Mouse (Mus musculus) neural tube, embryonic 15.5 days (tissue): ENCODE measurements at regions not wholly inside any gene's neighbourhood (a gene's known extent, or its start where the extent isn't known, plus 50 kb on each side); places are given as distances from the start of the nearest gene placed in this dataset.

Experiments
- ATAC-seq: fragments of 200-750 bp; cut with Nextera tagmentation; 2 replicates; pipeline ENCODE4 v1.8.0; 2017; ENCODE audit warnings: mild to moderate bottlenecking, moderate TSS enrichment, moderate library complexity; ENCODE audit not compliant: low FRiP score
- H3K27ac ChIP-seq: fragments of 300-500 bp; sonication (generic); replicated peaks from 2 replicates; pipeline ENCODE4 v1.5.1; 2015; ENCODE audit warnings: mild to moderate bottlenecking, inconsistent platforms
- H3K27me3 ChIP-seq: fragments of 300-500 bp; sonication (generic); replicated peaks from 2 replicates; pipeline ENCODE4 v1.6.1; 2015; ENCODE audit warnings: inconsistent platforms
- H3K36me3 ChIP-seq: fragments of 300-500 bp; sonication (generic); 2 replicates; pipeline ENCODE4 v1.6.1; 2015; ENCODE audit warnings: inconsistent platforms
- H3K4me1 ChIP-seq: fragments of 300-500 bp; sonication (generic); 2 replicates; pipeline ENCODE4 v1.6.1; 2015; ENCODE audit warnings: inconsistent platforms
- H3K4me2 ChIP-seq: fragments of 300-500 bp; sonication (generic); 2 replicates; pipeline ENCODE4 v1.6.1; 2015; ENCODE audit warnings: inconsistent platforms, mild to moderate bottlenecking, moderate library complexity
- H3K4me3 ChIP-seq: fragments of 300-500 bp; sonication (generic); replicated peaks from 2 replicates; pipeline ENCODE4 v1.5.1; 2015; ENCODE audit warnings: mild to moderate bottlenecking, inconsistent platforms
- H3K9ac ChIP-seq: fragments of 300-500 bp; sonication (generic); replicated peaks from 2 replicates; pipeline ENCODE4 v1.6.1; 2015; ENCODE audit warnings: mild to moderate bottlenecking, inconsistent platforms
- H3K9me3 ChIP-seq: fragments of 300-500 bp; sonication (generic); replicated peaks from 2 replicates; pipeline ENCODE4 v1.6.1; 2016; ENCODE audit warnings: inconsistent platforms
- WGBS: fragments of 180-500 bp; shearing (Covaris S2); methylation state at CpG from one replicate; pipeline ENCODE4 v1.1.7; 2015; ENCODE audit warnings: mixed read lengths; 5-methylcytosine and 5-hydroxymethylcytosine counted together

- WGBS, result 73% methylated on average over 5 of the region's 5 CpGs
- H3K4me3 ChIP-seq, result no peak overlapping the region
- no peak overlapping the region for H3K27ac ChIP-seq
- no peaks in the 10 kb centered on the region for H3K9me3 ChIP-seq
- H3K9ac ChIP-seq, result no peak overlapping the region
- no peak overlapping the region for H3K4me2 ChIP-seq
- peak; percentile 61; the same call in 1 of the 2 replicates for ATAC-seq
- H3K36me3 ChIP-seq, result no peaks in the 10 kb centered on the region
- peaks cover 13% of the 10 kb centered on the region for H3K4me1 ChIP-seq
- H3K27me3 ChIP-seq, result no peaks in the 10 kb centered on the region
Measured at GRCm38 (mm10) chr3:41285336-41285735, 202.5 kb upstream of the Pgrmc2 start.

DNA sequence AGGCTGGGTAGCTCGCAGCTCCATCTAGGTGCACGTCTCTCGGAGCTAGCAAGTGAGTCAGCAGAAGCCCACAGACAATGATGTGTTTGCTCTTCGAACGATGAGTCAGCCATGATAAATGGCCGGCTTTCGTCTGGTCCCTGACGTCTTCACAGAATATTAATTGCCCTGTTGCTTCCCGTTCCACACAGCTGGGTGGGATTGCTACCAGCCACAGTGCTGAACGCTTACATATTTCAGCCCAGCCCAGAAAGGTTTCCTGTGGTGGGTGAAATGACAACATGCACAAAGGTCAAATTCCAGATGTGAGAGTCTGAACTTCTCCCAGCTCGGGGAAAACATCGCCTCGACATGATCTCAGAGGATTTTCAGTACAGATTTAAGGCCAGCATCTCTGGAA lies 202.1 kb upstream of the Pgrmc2 start:
- 27% methylated on average over 13 of the region's 13 CpGs for WGBS
- H3K4me2 ChIP-seq, result no peak overlapping the region
- peak overlapping the region; percentile 2; the same call in 1 of the 2 replicates for H3K27ac ChIP-seq
- peaks cover 13% of the 10 kb centered on the region for H3K4me1 ChIP-seq
- no peak overlapping the region for H3K4me3 ChIP-seq
- no peaks in the 10 kb centered on the region for H3K36me3 ChIP-seq
- peak; percentile 35; the same call in 1 of the 2 replicates for ATAC-seq
- no peaks in the 10 kb centered on the region for H3K9me3 ChIP-seq
- H3K27me3 ChIP-seq, result no peaks in the 10 kb centered on the region
- no peak overlapping the region for H3K9ac ChIP-seq

DNA sequence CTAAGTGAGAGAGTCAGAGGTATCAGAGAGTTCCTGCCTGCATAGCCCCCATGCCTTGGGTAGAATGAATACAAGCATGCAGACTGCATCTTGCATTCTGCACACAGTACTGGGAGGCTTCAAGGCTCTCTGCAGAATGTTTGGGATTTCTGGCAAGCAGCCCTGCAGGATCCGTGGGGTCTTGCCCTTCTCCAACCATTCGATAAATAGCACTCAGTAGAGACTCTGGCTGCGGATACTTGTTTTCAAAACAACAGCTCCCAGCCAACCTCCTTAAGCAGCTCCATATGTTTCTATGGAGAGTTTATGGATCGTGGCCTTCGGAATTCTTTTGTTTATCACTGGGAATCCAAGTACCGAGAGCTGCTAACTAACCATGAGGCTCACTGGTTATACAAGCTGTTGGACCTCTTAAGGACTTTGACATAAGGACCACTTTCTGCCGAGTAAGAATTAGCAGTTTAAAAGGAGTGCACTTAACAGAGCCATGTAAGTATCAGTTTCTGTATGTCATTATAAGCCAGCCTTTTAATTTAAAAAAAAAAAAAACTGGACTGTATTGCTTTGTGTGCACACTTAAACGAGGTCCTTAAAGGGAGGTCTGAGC lies 199.7 kb upstream of the Pgrmc2 start:
- Histone ChIP-seq H3K4me3 (no peak overlapping the region), H3K36me3 (no peaks in the 10 kb centered on the region), H3K27ac (no peak overlapping the region), H3K4me2 (no peak overlapping the region), H3K9ac (no peak overlapping the region), H3K27me3 (no peaks in the 10 kb centered on the region), H3K4me1 (peaks cover 13% of the 10 kb centered on the region), H3K9me3 (no peaks in the 10 kb centered on the region)
- 43% methylated on average over 8 of the region's 8 CpGs for WGBS
- ATAC-seq, result no peak

DNA sequence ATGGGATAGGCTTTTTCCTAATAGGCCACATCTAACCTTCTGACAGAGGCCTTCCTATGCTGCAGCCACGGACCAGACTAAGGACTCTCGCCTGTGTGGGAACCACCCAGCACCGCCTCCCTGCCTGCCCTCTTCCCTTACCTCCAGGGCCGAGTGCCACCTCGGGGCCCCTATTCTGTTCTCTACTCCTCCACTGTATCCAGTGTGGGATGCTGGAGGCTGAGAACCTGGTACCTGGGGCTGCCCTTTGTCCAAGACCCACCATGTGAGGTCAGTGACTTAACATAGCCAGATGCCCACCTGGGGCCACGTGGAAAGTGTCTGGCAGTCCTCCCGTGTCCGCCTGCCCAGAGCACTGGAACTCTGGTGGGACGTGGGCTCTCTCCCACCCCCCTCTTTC lies 193.2 kb upstream of the Pgrmc2 start:
- Histone ChIP-seq H3K9ac (no peak overlapping the region), H3K27me3 (no peaks in the 10 kb centered on the region), H3K27ac (no peak overlapping the region), H3K4me2 (no peak overlapping the region), H3K4me3 (no peak overlapping the region), H3K36me3 (no peaks in the 10 kb centered on the region), H3K4me1 (no peaks in the 10 kb centered on the region), H3K9me3 (no peaks in the 10 kb centered on the region)
- no peak for ATAC-seq
- 91% methylated on average over 9 of the region's 9 CpGs for WGBS

DNA sequence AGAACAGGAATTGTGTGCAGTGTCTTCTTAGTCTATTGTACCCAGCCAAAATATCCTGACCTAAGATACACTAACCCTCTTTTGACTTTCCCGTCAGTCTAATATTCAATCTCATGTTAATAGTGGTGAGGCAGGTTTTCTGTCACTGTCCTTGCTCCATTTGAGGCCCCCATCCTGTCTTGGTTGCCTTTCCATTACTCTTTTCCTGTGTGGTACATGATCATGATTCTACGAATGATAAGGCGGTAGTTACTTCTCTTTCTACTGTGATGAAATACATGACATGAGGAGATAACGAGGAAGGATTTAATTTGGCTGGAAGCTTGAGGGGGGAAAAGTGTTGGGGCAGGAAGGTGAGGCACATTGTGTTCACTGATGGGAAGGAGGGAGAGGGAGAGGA lies 185.7 kb upstream of the Pgrmc2 start:
- Histone ChIP-seq H3K27ac (no peak overlapping the region), H3K9me3 (no peaks in the 10 kb centered on the region), H3K4me3 (no peak overlapping the region), H3K4me2 (no peak overlapping the region), H3K9ac (no peak overlapping the region), H3K4me1 (no peaks in the 10 kb centered on the region), H3K27me3 (no peaks in the 10 kb centered on the region), H3K36me3 (no peaks in the 10 kb centered on the region)
- no peak for ATAC-seq
- 91% methylated on average over 4 of the region's 4 CpGs for WGBS

DNA sequence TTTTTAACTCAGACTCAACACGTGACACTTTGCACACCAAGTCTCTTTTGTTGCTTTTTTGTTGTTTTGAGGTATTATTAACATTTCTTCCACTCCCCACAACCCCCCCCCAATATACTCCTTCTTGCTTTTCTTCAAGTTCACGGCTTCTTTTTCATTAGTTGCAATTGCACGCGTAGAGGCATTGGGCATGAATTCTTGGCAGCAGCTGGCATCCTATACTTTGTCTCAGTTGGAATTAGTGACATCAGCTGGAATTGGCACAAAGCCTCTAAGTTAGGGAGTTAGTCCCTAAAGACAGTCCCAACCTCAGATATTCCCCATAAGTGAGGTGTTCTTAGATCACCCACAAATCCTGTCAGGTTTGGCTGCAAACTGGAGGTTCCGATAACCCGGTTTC lies 183.4 kb upstream of the Pgrmc2 start:
- Histone ChIP-seq H3K9ac (no peak overlapping the region), H3K4me1 (no peaks in the 10 kb centered on the region), H3K4me2 (no peak overlapping the region), H3K27me3 (no peaks in the 10 kb centered on the region), H3K9me3 (no peaks in the 10 kb centered on the region), H3K27ac (no peak overlapping the region), H3K4me3 (no peak overlapping the region), H3K36me3 (no peaks in the 10 kb centered on the region)
- no peak for ATAC-seq
- 78% methylated on average over 6 of the region's 6 CpGs for WGBS

- Histone ChIP-seq H3K9me3 (no peaks in the 10 kb centered on the region), H3K4me1 (no peaks in the 10 kb centered on the region), H3K27ac (no peak overlapping the region), H3K9ac (no peak overlapping the region), H3K4me3 (no peak overlapping the region), H3K4me2 (no peak overlapping the region), H3K36me3 (no peaks in the 10 kb centered on the region), H3K27me3 (no peaks in the 10 kb centered on the region)
- no peak for ATAC-seq
- WGBS, result 92% methylated on average over 3 of the region's 3 CpGs
Measured at GRCm38 (mm10) chr3:41265399-41265798, 182.6 kb upstream of the Pgrmc2 start.

GRCm38 (mm10) chr3:41258291-41258690 lies 175.4 kb upstream of the Pgrmc2 start:
- ATAC-seq, result no peak
- Histone ChIP-seq H3K9me3 (no peaks in the 10 kb centered on the region), H3K4me2 (no peak overlapping the region), H3K9ac (no peak overlapping the region), H3K27ac (no peak overlapping the region), H3K4me3 (no peak overlapping the region), H3K27me3 (no peaks in the 10 kb centered on the region), H3K4me1 (no peaks in the 10 kb centered on the region), H3K36me3 (no peaks in the 10 kb centered on the region)
- WGBS, result 53% methylated on average over 6 of the region's 6 CpGs

DNA sequence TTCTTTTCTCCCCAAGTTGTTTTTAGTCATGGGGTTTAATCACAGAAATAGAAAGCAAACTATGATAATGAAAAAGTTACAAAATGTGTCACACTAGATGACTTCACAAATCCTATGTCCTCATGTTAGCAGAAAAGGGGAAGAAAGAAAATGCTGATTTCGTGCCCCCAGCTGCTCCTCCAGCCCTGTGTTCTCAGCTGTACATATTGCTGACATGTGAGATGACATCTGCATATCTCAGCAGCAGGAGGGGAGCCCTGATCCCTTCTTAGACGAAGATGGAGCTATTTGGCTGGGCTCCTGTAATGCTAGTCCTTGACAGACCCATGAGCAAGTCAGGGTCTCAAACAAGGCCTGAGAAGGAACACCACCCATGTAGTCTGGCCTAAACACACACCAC lies 162.1 kb upstream of the Pgrmc2 start:
- H3K9ac ChIP-seq, result no peak overlapping the region
- no peak overlapping the region for H3K27ac ChIP-seq
- H3K4me2 ChIP-seq, result no peak overlapping the region
- no peak overlapping the region for H3K4me3 ChIP-seq
- no peaks in the 10 kb centered on the region for H3K9me3 ChIP-seq
- WGBS, result 54% methylated on average over 2 of the region's 2 CpGs
- no peaks in the 10 kb centered on the region for H3K36me3 ChIP-seq
- no peaks in the 10 kb centered on the region for H3K4me1 ChIP-seq
- no peak for ATAC-seq
- H3K27me3 ChIP-seq, result no peaks in the 10 kb centered on the region

DNA sequence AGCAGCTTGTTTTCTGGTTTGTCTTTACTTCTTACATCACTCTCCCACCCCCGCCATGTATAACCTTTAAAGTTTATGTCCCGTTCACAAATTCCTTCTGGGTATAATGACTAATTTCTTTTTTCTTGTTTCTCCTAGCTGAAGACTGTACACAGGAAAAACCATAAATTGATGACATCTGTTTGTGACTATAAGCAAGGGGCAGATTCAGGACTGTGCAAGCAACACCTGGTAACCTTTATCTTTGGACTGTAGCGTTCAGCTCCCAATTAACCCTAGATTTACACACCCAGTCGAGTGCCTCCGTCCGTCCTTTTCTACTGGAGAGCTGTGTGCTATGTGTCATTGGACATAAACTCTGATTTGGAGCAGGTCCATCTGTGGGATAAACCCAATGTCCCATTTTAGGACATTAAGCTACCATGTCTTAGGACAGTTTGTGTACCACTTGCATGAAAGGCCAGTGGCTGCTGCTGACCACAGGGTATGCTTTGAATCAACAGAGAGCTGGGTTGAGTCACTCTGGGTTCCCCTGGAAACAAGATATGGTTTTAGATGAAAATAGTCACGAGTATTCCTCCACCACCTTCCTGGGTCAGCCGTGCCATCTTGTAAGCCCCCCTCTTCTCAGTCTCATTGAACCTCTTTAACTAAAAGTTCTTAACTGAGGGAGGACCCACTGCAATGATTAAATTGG lies 159.2 kb upstream of the Pgrmc2 start:
- no peaks in the 10 kb centered on the region for H3K36me3 ChIP-seq
- no peak overlapping the region for H3K27ac ChIP-seq
- no peak overlapping the region for H3K9ac ChIP-seq
- no peak for ATAC-seq
- 85% methylated on average over 8 of the region's 8 CpGs for WGBS
- H3K4me3 ChIP-seq, result no peak overlapping the region
- H3K4me2 ChIP-seq, result no peak overlapping the region
- H3K9me3 ChIP-seq, result no peaks in the 10 kb centered on the region
- H3K27me3 ChIP-seq, result no peaks in the 10 kb centered on the region
- peaks cover 8% of the 10 kb centered on the region; the same call in 1 of the 2 replicates for H3K4me1 ChIP-seq

DNA sequence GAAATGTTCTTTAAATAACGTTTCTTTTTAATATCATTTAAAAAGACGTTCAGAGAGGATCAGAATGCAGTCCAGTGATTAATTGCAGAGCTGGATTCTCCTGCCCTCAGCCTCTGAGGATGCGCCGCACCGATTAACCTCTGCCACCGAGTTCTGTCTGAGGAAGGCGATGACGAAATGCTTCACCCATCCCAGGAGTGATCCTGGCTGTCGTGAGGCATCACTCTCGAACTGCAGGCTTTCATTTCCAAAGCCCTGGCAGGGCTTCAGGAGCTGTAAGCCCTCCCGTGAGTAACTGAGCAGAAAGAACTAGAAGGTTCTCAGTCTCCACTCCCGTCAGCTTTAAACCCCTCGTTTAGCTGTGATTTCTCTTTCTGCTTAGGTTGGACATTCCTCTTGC lies 157.0 kb upstream of the Pgrmc2 start:
- 72% methylated on average over 13 of the region's 13 CpGs for WGBS
- no peak overlapping the region for H3K9ac ChIP-seq
- no peak for ATAC-seq
- H3K4me1 ChIP-seq, result peaks cover 8% of the 10 kb centered on the region; the same call in 1 of the 2 replicates
- no peaks in the 10 kb centered on the region for H3K36me3 ChIP-seq
- H3K4me2 ChIP-seq, result no peak overlapping the region
- no peak overlapping the region for H3K4me3 ChIP-seq
- H3K9me3 ChIP-seq, result no peaks in the 10 kb centered on the region
- H3K27me3 ChIP-seq, result no peaks in the 10 kb centered on the region
- no peak overlapping the region for H3K27ac ChIP-seq

DNA sequence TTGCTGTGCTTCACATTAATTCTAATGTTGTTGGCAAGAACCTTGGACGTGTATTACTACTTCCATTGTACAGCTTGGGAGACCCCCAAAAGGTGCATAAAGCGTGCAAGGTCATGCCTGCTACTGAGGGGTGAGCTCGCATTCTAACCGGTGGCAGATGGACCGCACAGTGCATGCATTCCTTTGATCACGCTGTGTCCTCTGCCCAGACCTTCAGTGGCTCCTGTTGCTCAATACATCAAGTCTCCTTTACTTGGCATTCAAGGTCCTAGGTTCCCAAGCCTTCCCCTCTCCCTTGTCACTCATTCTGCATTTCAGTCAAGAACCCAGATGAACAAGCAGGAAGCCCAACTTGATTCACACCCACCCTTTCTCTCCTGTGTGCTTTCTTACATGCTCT lies 156.4 kb upstream of the Pgrmc2 start:
- Histone ChIP-seq H3K4me3 (no peak overlapping the region), H3K4me2 (no peak overlapping the region), H3K36me3 (no peaks in the 10 kb centered on the region), H3K9me3 (no peaks in the 10 kb centered on the region), H3K27me3 (no peaks in the 10 kb centered on the region), H3K4me1 (peaks cover 8% of the 10 kb centered on the region; the same call in 1 of the 2 replicates), H3K9ac (no peak overlapping the region), H3K27ac (no peak overlapping the region)
- 78% methylated on average over 6 of the region's 6 CpGs for WGBS
- no peak for ATAC-seq
